Mouse (Mus musculus) cerebellum, postnatal 36 days (tissue): ENCODE data around the gene Gabrb1.
A peak's percentile ranks its signal among the peaks of the same experiment; 100 is the strongest.

Experiments
- DNase-seq, 2 experiments: peaks; one replicate each; pipeline ENCODE4 v3.0.0; 2021 to 2022; ENCODE audit warnings: mixed read lengths in 2 of 2

Gene Gabrb1

GRCm38 (mm10) chr5:71657482-71658114 lies at the start of gene Gabrb1:
Gene Gabrb1 (plus strand): TSS chr5:71658113.
- DNase-seq, result peak; percentile 38 to 53

- DNase-seq, result no peak
Measured at GRCm38 (mm10) chr5:71608735-71609134, 49.2 kb upstream of the Gabrb1 start.

- DNase-seq, result no peak
Measured at GRCm38 (mm10) chr5:71614311-71614710, 43.6 kb upstream of the Gabrb1 start.

- DNase-seq, result no peak
Measured at GRCm38 (mm10) chr5:71616734-71617133, 41.2 kb upstream of the Gabrb1 start.

- no peak for DNase-seq
Measured at GRCm38 (mm10) chr5:71627820-71628219, 30.1 kb upstream of the Gabrb1 start.

GRCm38 (mm10) chr5:71639804-71640203 lies 18.1 kb upstream of the Gabrb1 start:
- DNase-seq, result no peak

- DNase-seq, result no peak
Measured at GRCm38 (mm10) chr5:71648108-71648507, 9.8 kb upstream of the Gabrb1 start.

- no peak for DNase-seq
Measured at GRCm38 (mm10) chr5:71654056-71654455, 3.9 kb upstream of the Gabrb1 start.

GRCm38 (mm10) chr5:71656771-71657170 lies 1.1 kb upstream of the Gabrb1 start:
- peak; percentile 25 to 28 for DNase-seq

GRCm38 (mm10) chr5:71658115-71658497 lies 193 bp downstream of the Gabrb1 start, which contains the start of gene Gabra4:
Gene Gabra4 (minus strand): TSS chr5:71658308.
- peak in 1 of 2 experiments; percentile 27 for DNase-seq

- no peak for DNase-seq
Measured at GRCm38 (mm10) chr5:71665593-71665992, 7.7 kb downstream of the Gabrb1 start.

- peak; percentile 78 to 79 for DNase-seq
Measured at GRCm38 (mm10) chr5:71699696-71700467, 42.0 kb downstream of the Gabrb1 start.

- DNase-seq, result peak; percentile 61 to 64
Measured at GRCm38 (mm10) chr5:71700468-71701272, 42.8 kb downstream of the Gabrb1 start.

- DNase-seq, result no peak
Measured at GRCm38 (mm10) chr5:71701273-71701614, 43.3 kb downstream of the Gabrb1 start.

GRCm38 (mm10) chr5:71732931-71733792 lies 75.2 kb downstream of the Gabrb1 start:
- DNase-seq, result no peak

- DNase-seq, result no peak
Measured at GRCm38 (mm10) chr5:71747411-71747810, 89.5 kb downstream of the Gabrb1 start.

- peak; percentile 86 to 94 for DNase-seq
Measured at GRCm38 (mm10) chr5:71753966-71754365, 96.1 kb downstream of the Gabrb1 start.

GRCm38 (mm10) chr5:71761105-71761504 lies 103.2 kb downstream of the Gabrb1 start:
- DNase-seq, result no peak

GRCm38 (mm10) chr5:71781514-71782179 lies 123.7 kb downstream of the Gabrb1 start:
- DNase-seq, result no peak

- DNase-seq, result no peak
Measured at GRCm38 (mm10) chr5:71822862-71823261, 164.9 kb downstream of the Gabrb1 start.

GRCm38 (mm10) chr5:71828342-71828741 lies 170.4 kb downstream of the Gabrb1 start:
- no peak for DNase-seq

- DNase-seq, result no peak
Measured at GRCm38 (mm10) chr5:71828996-71829395, 171.1 kb downstream of the Gabrb1 start.
